Mouse (Mus musculus) frontal cortex, postnatal 25 days (tissue): ENCODE measurements around the gene Sik3.

Source experiments
- DNase-seq, 2 experiments: peaks; one replicate each; pipeline ENCODE4 v3.0.0; 2022; ENCODE audit warnings: low spot score in 2 of 2

Sik3 gene

GRCm38 (mm10) chr9:46228491-46228890 is 215.9 kb downstream of the Sik3 start, which contains the start of gene Apoa1:
TSS of gene Apoa1 (plus strand) at chr9:46228580.
- DNase-seq: no peak

DNA sequence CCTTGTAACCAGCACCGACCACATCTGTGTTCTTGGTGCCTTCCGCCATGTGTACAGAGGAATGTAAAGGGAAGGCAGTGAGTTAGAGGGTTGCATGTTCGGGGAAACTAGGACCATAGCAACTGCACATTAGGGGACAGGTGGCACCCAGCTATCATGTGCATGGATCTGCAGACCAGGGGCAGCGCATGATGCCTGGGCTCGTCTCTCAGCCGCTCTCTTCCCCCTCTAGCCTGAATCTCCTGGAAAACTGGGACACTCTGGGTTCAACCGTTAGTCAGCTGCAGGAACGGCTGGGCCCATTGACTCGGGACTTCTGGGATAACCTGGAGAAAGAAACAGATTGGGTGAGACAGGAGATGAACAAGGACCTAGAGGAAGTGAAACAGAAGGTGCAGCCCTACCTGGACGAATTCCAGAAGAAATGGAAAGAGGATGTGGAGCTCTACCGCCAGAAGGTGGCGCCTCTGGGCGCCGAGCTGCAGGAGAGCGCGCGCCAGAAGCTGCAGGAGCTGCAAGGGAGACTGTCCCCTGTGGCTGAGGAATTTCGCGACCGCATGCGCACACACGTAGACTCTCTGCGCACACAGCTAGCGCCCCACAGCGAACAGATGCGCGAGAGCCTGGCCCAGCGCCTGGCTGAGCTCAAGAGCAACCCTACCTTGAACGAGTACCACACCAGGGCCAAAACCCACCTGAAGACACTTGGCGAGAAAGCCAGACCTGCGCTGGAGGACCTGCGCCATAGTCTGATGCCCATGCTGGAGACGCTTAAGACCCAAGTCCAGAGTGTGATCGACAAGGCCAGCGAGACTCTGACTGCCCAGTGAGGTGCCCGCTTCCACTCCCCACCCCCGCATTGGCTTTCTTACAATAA is 217.2 kb downstream of the Sik3 start:
- peak; percentile 75 to 83 for DNase-seq

DNA sequence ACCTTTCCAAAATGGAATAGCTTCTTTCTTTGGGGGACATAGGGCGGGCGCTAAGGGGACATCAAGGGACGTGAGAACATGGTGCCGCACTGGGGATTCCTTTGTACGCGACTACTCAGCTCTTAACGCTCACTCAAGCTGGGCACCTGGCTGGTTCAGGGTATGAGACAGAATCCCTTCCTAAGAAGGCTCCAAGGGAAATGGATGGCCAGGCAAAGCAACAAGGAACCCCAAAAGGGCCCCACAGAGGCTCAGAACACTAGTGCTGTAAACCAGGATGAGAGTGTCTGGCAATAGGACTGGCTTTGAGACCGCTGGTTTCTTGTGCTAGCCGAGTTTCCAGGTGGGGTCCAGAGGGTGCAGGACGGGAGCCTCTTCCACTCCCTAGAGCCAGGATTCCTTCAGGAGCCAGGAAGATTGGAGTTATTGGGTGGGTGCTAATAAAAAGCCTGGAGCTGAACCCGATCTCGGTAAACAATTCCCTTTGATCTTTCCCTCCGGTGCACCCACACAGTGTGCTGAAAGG is 217.9 kb downstream of the Sik3 start:
- DNase-seq: no peak

DNA sequence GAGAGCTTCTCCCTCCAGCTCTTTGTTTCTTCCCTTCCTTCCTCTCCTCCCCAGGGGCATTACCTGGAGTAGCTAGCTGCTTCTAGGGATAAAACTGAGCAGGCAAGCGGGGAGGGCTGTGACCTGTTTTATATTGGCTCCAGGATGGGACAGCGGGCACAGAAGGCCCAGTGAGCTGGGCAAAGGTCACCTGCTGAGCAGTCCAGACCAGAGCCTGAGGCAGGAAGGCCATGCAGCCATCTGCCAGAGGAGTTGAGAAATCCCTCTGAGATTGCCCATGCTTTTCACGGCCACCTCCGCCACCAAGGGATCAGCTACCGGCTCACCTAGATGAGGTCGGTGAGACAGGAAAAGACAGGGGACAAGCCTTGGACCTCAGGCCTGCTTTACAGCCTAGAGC is 222.6 kb downstream of the Sik3 start:
- no peak for DNase-seq

DNA sequence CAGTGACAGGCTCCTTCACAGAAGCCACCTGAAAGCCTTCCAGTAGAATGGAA is 222.8 kb downstream of the Sik3 start, which contains the start of gene Apoc3:
Gene Apoc3 (minus strand): TSS at position 41 of the 53 bp plus-strand sequence.
- DNase-seq: no peak

- no peak for DNase-seq
These were observed 223.0 kb downstream of the Sik3 start for GRCm38 (mm10) chr9:46235649-46236048.

- no peak for DNase-seq
These were observed 226.2 kb downstream of the Sik3 start for GRCm38 (mm10) chr9:46238850-46239249.

DNA sequence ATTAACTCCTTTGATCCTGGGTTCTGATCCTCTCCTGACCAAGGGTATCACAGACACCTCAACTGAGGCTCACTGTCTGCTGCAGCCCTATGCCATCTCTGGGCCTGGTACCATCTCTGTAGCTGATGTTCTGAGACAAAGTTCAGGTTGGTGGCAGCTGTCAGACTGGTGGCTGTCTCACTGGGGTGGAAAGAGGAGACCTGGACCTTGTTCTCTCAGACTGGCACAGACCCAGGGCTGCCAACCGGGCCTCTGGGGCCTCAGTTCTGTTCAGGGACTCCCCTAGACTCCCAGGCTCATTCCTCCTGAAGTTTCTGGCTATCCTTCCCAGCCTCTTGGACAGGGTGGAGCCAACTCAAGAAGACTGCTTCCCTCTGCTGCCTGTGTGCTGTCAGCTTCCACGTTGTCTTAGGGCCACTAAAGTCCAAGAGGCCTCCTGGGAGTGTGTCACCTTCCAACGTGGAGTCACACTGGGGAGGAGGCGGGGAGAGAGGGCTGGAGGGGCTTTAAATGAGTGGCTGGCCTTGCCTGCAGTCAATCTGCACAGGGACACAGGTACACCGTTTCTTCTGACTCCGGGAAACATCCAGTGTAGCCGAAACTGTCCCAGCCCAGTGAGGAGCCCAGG is 228.0 kb downstream of the Sik3 start, which contains the start of gene Apoa4:
Gene Apoa4 (plus strand): TSS at position 171 of the 628 bp plus-strand sequence.
- DNase-seq: no peak

DNA sequence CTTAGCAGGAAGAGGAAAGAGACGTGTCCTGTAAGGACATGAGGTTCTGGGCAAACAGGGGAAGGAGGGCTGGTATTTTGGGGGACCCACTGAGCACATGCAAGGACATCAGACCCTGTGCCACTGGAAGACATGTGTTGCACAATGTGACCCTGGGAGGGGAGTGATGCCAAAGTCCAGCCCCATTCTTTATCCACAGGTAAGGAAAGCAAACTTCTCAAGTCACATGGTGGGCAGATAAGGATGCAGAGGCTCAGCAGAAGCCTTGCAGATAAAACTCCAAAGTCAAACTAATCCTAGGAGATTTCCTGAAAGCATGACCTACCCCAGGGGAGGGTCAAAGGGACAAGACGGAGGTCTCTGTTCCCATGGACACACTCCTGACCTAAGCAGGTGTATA is 229.2 kb downstream of the Sik3 start:
- no peak for DNase-seq

GRCm38 (mm10) chr9:46243122-46243521 is 230.5 kb downstream of the Sik3 start:
- DNase-seq: no peak

DNA sequence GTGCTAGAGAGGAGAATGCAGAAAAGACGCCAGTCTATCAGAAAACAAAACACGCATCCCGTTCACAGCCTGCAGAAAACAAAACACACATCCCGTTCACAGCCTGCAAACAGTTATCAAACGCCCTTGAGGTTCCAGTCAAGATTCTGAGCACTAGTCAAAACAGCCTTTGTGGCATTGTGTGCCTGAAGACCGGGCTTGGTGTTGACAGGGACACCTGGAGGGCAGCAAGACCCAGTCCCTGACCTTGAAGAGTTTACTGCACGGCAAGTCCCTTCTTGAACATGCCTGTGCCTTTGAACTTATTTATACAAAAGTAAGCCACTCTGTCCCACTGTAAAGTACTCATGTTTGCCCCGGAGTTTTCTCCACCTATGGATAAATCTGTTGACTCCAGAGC is 231.0 kb downstream of the Sik3 start:
- no peak for DNase-seq

- DNase-seq: peak in 1 of 2 experiments; percentile 59
These were observed 234.2 kb downstream of the Sik3 start for GRCm38 (mm10) chr9:46246752-46247324.

DNA sequence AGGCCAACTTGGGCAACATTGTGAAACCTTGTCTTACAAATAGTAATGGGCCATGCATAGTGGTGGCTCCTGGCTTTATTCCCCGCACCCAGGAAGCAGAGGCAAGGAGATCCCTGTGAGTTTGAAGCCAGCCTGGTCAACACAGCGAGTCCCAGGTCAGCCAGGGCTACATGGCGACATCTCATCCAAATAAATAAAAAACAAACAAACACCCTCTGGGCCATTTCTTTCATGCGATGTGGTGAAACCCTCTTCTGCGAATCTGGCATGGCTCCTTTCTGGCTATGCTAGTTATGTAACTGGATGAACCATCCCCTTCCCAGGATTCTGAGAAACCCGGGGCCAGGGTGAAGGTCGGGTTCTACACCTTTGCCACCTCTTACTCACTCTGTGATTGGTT is 243.6 kb downstream of the Sik3 start:
- no peak for DNase-seq

- no peak for DNase-seq
These were observed 244.2 kb downstream of the Sik3 start for GRCm38 (mm10) chr9:46256658-46257385.

GRCm38 (mm10) chr9:46257546-46257945 is 244.9 kb downstream of the Sik3 start:
- DNase-seq: no peak

DNA sequence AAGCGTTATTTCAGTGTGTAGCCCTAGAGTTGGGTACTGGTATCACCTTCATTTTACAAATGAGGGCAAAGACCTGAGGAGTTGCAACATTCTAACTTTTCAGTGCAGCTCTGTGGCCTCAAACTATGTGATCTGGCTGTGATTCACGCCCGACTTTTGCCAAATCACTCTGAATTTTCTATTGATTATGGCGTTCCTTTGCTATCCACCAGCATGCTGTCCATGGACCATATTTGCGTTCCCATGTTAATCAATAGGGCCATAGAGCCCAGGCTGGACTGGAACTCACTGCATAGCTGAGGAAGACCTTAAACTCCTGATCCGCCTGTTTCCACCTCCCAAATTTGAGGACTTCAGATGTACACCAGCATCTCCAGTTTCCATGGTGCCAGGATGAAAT is 246.5 kb downstream of the Sik3 start:
- no peak for DNase-seq

GRCm38 (mm10) chr9:46261131-46261530 is 248.5 kb downstream of the Sik3 start:
- DNase-seq: no peak

GRCm38 (mm10) chr9:46268343-46268873 is 255.8 kb downstream of the Sik3 start, which contains the start of gene Apoa5:
TSS of gene Apoa5 (plus strand) at chr9:46268633.
- DNase-seq: no peak

DNA sequence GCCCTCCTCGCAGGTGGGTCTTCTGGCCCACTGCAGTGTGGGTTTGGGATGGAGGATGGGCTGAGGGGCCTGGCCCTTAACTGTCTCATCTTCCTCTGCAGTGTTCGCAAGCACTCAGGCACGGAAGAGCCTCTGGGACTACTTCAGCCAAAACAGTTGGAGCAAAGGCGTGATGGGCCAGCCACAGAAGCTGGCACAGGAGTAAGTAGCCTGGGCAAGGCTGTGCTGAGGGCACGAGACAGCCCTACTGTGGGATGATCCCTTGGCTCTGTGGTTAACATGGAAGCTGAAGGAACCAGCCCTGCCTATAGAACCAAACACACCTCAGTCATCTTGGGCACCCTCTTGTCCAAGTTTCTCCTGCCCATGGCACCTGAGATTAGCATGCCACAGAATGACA is 256.5 kb downstream of the Sik3 start:
- DNase-seq: no peak

- DNase-seq: no peak
These were observed 258.2 kb downstream of the Sik3 start for GRCm38 (mm10) chr9:46270782-46271181.

- DNase-seq: no peak
These were observed 259.4 kb downstream of the Sik3 start for GRCm38 (mm10) chr9:46272070-46272469.
